Mouse (Mus musculus): ENCODE results near the gene Lipa.

GRCm38 (mm10) chr19:34510717-34511116 lies 16.6 kb downstream of the Lipa start:
- TF ChIP-seq CTCF (conservative IDR thresholded peaks at IDR 0.05; ENCODE audit: insufficient read depth, insufficient read length, low read depth, low read length) (no peak), POLR2A (IDR thresholded peaks at IDR 0.05; ENCODE audit: low read depth, low read length) (no peak)

All from kidney, adult 2 months (tissue).